Mouse (Mus musculus): ENCODE measurements around the gene Cntn5. TPM values are rescaled to one million over a fixed set of nuclear protein-coding genes. Genes with fewer than 3 reads are reported as not detected.

Gene Cntn5
- polyA plus RNA-seq, 1 experiment from 2014 or later: not detected

- H3K27ac ChIP-seq: no peak overlapping the region
- H3K4me2 ChIP-seq: no peak overlapping the region
- H3K36me3 ChIP-seq: no peaks in the 10 kb centered on the region
- H3K4me3 ChIP-seq: no peak overlapping the region
- WGBS (ENCODE audit: insufficient replicate concordance): 55% methylated on average over 4 of the region's 4 CpGs
- ATAC-seq: no peak
- H3K9me3 ChIP-seq (replicated peaks): no peaks in the 10 kb centered on the region
- H3K4me1 ChIP-seq: no peaks in the 10 kb centered on the region
- H3K9ac ChIP-seq: no peak overlapping the region
- H3K27me3 ChIP-seq (replicated peaks): no peaks in the 10 kb centered on the region
Observed at GRCm38 (mm10) chr9:10722121-10722520, 182.5 kb downstream of the Cntn5 start.

GRCm38 (mm10) chr9:10718986-10719385, 185.6 kb downstream of the Cntn5 start:
- no peak overlapping the region for H3K4me3 ChIP-seq
- no peak overlapping the region for H3K4me2 ChIP-seq
- no peaks in the 10 kb centered on the region for H3K27me3 ChIP-seq (replicated peaks)
- H3K27ac ChIP-seq: no peak overlapping the region
- H3K4me1 ChIP-seq: no peaks in the 10 kb centered on the region
- 55% methylated on average over 3 of the region's 3 CpGs for WGBS (ENCODE audit: insufficient replicate concordance)
- H3K9me3 ChIP-seq (replicated peaks): no peaks in the 10 kb centered on the region
- ATAC-seq: no peak
- H3K36me3 ChIP-seq: no peaks in the 10 kb centered on the region
- H3K9ac ChIP-seq: no peak overlapping the region

- Histone ChIP-seq H3K4me3 (no peak overlapping the region), H3K27me3 (replicated peaks) (no peaks in the 10 kb centered on the region)
Observed at GRCm38 (mm10) chr9:10713641-10714040, 190.9 kb downstream of the Cntn5 start.

GRCm38 (mm10) chr9:10681646-10682045, 222.9 kb downstream of the Cntn5 start:
- Histone ChIP-seq H3K36me3 (no peaks in the 10 kb centered on the region), H3K9ac (no peak overlapping the region), H3K27me3 (replicated peaks) (no peaks in the 10 kb centered on the region), H3K4me3 (no peak overlapping the region), H3K4me2 (no peak overlapping the region), H3K27ac (no peak overlapping the region), H3K9me3 (replicated peaks) (no peaks in the 10 kb centered on the region), H3K4me1 (no peaks in the 10 kb centered on the region)
- ATAC-seq: no peak

More at GRCm38 (mm10) chr9:10713641-10714040, 190.9 kb downstream of the Cntn5 start:
- Histone ChIP-seq H3K4me1 (no peaks in the 10 kb centered on the region), H3K27ac (no peak overlapping the region), H3K9ac (no peak overlapping the region), H3K36me3 (no peaks in the 10 kb centered on the region), H3K4me2 (no peak overlapping the region), H3K9me3 (replicated peaks) (no peaks in the 10 kb centered on the region)
- 4% methylated on average over 1 of the region's 1 CpGs for WGBS (ENCODE audit: insufficient replicate concordance)
- no peak for ATAC-seq

GRCm38 (mm10) chr9:10681181-10681580, 223.4 kb downstream of the Cntn5 start:
- WGBS (ENCODE audit: insufficient replicate concordance): 61% methylated on average over 3 of the region's 3 CpGs
- Histone ChIP-seq H3K36me3 (no peaks in the 10 kb centered on the region), H3K27me3 (replicated peaks) (no peaks in the 10 kb centered on the region), H3K4me1 (no peaks in the 10 kb centered on the region), H3K27ac (no peak overlapping the region), H3K4me3 (no peak overlapping the region), H3K9ac (no peak overlapping the region), H3K4me2 (no peak overlapping the region), H3K9me3 (replicated peaks) (no peaks in the 10 kb centered on the region)
- no peak for ATAC-seq

GRCm38 (mm10) chr9:10668676-10669075, 235.9 kb downstream of the Cntn5 start:
- WGBS (ENCODE audit: insufficient replicate concordance): 30% methylated on average over 3 of the region's 3 CpGs
- Histone ChIP-seq H3K4me3 (no peak overlapping the region), H3K36me3 (no peaks in the 10 kb centered on the region), H3K9me3 (replicated peaks) (no peaks in the 10 kb centered on the region), H3K27me3 (replicated peaks) (no peaks in the 10 kb centered on the region), H3K4me2 (no peak overlapping the region), H3K4me1 (no peaks in the 10 kb centered on the region), H3K9ac (no peak overlapping the region), H3K27ac (no peak overlapping the region)
- ATAC-seq: no peak

GRCm38 (mm10) chr9:10667438-10667837, 237.1 kb downstream of the Cntn5 start:
- no peak overlapping the region for H3K27ac ChIP-seq
- no peak overlapping the region for H3K9ac ChIP-seq
- no peaks in the 10 kb centered on the region for H3K27me3 ChIP-seq (replicated peaks)
- WGBS (ENCODE audit: insufficient replicate concordance): 40% methylated on average over 4 of the region's 4 CpGs
- no peak for ATAC-seq
- H3K36me3 ChIP-seq: no peaks in the 10 kb centered on the region
- H3K4me1 ChIP-seq: no peaks in the 10 kb centered on the region
- no peak overlapping the region for H3K4me2 ChIP-seq
- no peaks in the 10 kb centered on the region for H3K9me3 ChIP-seq (replicated peaks)
- H3K4me3 ChIP-seq: no peak overlapping the region

- no peak overlapping the region for H3K4me2 ChIP-seq
- H3K4me3 ChIP-seq: no peak overlapping the region
- ATAC-seq: no peak
- no peaks in the 10 kb centered on the region for H3K9me3 ChIP-seq (replicated peaks)
- no peaks in the 10 kb centered on the region for H3K27me3 ChIP-seq (replicated peaks)
- H3K36me3 ChIP-seq: no peaks in the 10 kb centered on the region
- H3K27ac ChIP-seq: no peak overlapping the region
- no peaks in the 10 kb centered on the region for H3K4me1 ChIP-seq
- no peak overlapping the region for H3K9ac ChIP-seq
Observed at GRCm38 (mm10) chr9:10665756-10666155, 238.8 kb downstream of the Cntn5 start.

- Histone ChIP-seq H3K9ac (no peak overlapping the region), H3K9me3 (replicated peaks) (no peaks in the 10 kb centered on the region), H3K4me3 (no peak overlapping the region), H3K36me3 (no peaks in the 10 kb centered on the region), H3K4me1 (no peaks in the 10 kb centered on the region), H3K4me2 (no peak overlapping the region), H3K27ac (no peak overlapping the region), H3K27me3 (replicated peaks) (no peaks in the 10 kb centered on the region)
- no peak for ATAC-seq
- 55% methylated on average over 2 of the region's 2 CpGs for WGBS (ENCODE audit: insufficient replicate concordance)
Observed at GRCm38 (mm10) chr9:10663101-10663500, 241.5 kb downstream of the Cntn5 start.

- Histone ChIP-seq H3K27ac (no peak overlapping the region), H3K4me3 (no peak overlapping the region), H3K4me1 (no peaks in the 10 kb centered on the region), H3K27me3 (replicated peaks) (no peaks in the 10 kb centered on the region), H3K9ac (no peak overlapping the region), H3K36me3 (no peaks in the 10 kb centered on the region), H3K4me2 (no peak overlapping the region), H3K9me3 (replicated peaks) (no peaks in the 10 kb centered on the region)
- 55% methylated on average over 1 of the region's 1 CpGs for WGBS (ENCODE audit: insufficient replicate concordance)
- no peak for ATAC-seq
Observed at GRCm38 (mm10) chr9:10659478-10659877, 245.1 kb downstream of the Cntn5 start.

- no peak overlapping the region for H3K27ac ChIP-seq
- no peaks in the 10 kb centered on the region for H3K36me3 ChIP-seq
- no peaks in the 10 kb centered on the region for H3K9me3 ChIP-seq (replicated peaks)
- no peak overlapping the region for H3K9ac ChIP-seq
- no peaks in the 10 kb centered on the region for H3K27me3 ChIP-seq (replicated peaks)
- H3K4me2 ChIP-seq: no peak overlapping the region
- ATAC-seq: no peak
- whole genome bisulfite sequencing (ENCODE audit: insufficient replicate concordance): 36% methylated on average over 1 of the region's 1 CpGs
- H3K4me3 ChIP-seq: no peak overlapping the region
- no peaks in the 10 kb centered on the region for H3K4me1 ChIP-seq
Observed at GRCm38 (mm10) chr9:10658086-10658485, 246.5 kb downstream of the Cntn5 start.

GRCm38 (mm10) chr9:10657144-10657748, 247.3 kb downstream of the Cntn5 start:
- 65% methylated on average over 4 of the region's 4 CpGs for WGBS (ENCODE audit: insufficient replicate concordance)
- Histone ChIP-seq H3K27ac (no peak overlapping the region), H3K27me3 (replicated peaks) (no peaks in the 10 kb centered on the region), H3K36me3 (no peaks in the 10 kb centered on the region), H3K9me3 (replicated peaks) (no peaks in the 10 kb centered on the region), H3K9ac (no peak overlapping the region), H3K4me2 (no peak overlapping the region), H3K4me1 (no peaks in the 10 kb centered on the region), H3K4me3 (no peak overlapping the region)
- ATAC-seq: no peak

- 53% methylated on average over 1 of the region's 1 CpGs for WGBS (ENCODE audit: insufficient replicate concordance)
- no peak overlapping the region for H3K4me2 ChIP-seq
Observed at GRCm38 (mm10) chr9:10650632-10651031, 253.9 kb downstream of the Cntn5 start.

More at GRCm38 (mm10) chr9:10650632-10651031, 253.9 kb downstream of the Cntn5 start:
- ATAC-seq: no peak
- H3K36me3 ChIP-seq: no peaks in the 10 kb centered on the region
- no peaks in the 10 kb centered on the region for H3K4me1 ChIP-seq
- H3K27ac ChIP-seq: no peak overlapping the region
- H3K4me3 ChIP-seq: no peak overlapping the region
- no peak overlapping the region for H3K9ac ChIP-seq
- H3K27me3 ChIP-seq (replicated peaks): no peaks in the 10 kb centered on the region
- no peaks in the 10 kb centered on the region for H3K9me3 ChIP-seq (replicated peaks)

Measured in liver, embryonic 12.5 days (tissue).